Mouse (Mus musculus): ENCODE data around the gene Plagl1. TPM values are rescaled to one million over a fixed set of nuclear protein-coding genes. Genes with fewer than 3 reads are reported as not detected.

Plagl1 gene
- polyA plus RNA-seq, 1 experiment from 2014 or later, result 30.8 TPM

Other genes with a start within 250 kb of the Plagl1 start
- gene Utrn, start 191.1 kb upstream of the Plagl1 start, polyA plus RNA-seq (2015; fragmentation: Nextera tagmentation; extraction: Ambion mirVana), result 25.6 and 30.2 TPM in 2 replicates
- gene Stx11, start 96.2 kb upstream of the Plagl1 start, polyA plus RNA-seq (2015; fragmentation: Nextera tagmentation; extraction: Ambion mirVana), result 1.8 and 2.0 TPM in 2 replicates
- gene Sf3b5, start 55.2 kb upstream of the Plagl1 start, polyA plus RNA-seq (2015; fragmentation: Nextera tagmentation; extraction: Ambion mirVana), result 23.6 and 24.3 TPM in 2 replicates
- gene Zc2hc1b, start 117.5 kb downstream of the Plagl1 start, polyA plus RNA-seq (2015; fragmentation: Nextera tagmentation; extraction: Ambion mirVana), result not detected in 2 replicates
- gene Ltv1, start 132.7 kb downstream of the Plagl1 start, polyA plus RNA-seq (2015; fragmentation: Nextera tagmentation; extraction: Ambion mirVana), result 31.1 and 36.1 TPM in 2 replicates